Mouse (Mus musculus) spleen, adult 2 months (tissue): ENCODE measurements around the gene Kcnc3.

Experiments used
- CTCF ChIP-seq: fragments of 200-500 bp; IDR thresholded peaks from 2 replicates; pipeline ENCODE4 v1.5.1; 2011; ENCODE audit warnings: mild to moderate bottlenecking, inconsistent platforms; ENCODE audit not compliant: insufficient read depth, insufficient read length, insufficient replicate concordance; ENCODE audit errors: extremely low read depth
- POLR2A ChIP-seq: fragments of 200-500 bp; IDR thresholded peaks from 2 replicates; pipeline ENCODE4 v1.6.1; 2011; ENCODE audit warnings: low read depth, low read length, inconsistent platforms

GRCm38 (mm10) chr7:44649990-44650389 lies 59.5 kb downstream of the Kcnc3 start:
- TF ChIP-seq CTCF = peak; percentile 71; the same call in 1 of the 2 replicates
- no peak for TF ChIP-seq POLR2A
